Mouse (Mus musculus) frontal cortex, adult 2 months (tissue): ENCODE measurements around the gene Papss2. TPM values are rescaled to one million over a fixed set of nuclear protein-coding genes. Genes with fewer than 3 reads are reported as not detected.

Experiments used
- DNase-seq, 2 experiments: peaks; one replicate each; pipeline ENCODE4 v3.0.0; 2022; ENCODE audit warnings: low spot score in 1 of 2; ENCODE audit errors: extremely low spot score in 1 of 2
- polyA plus RNA-seq: library from polyadenylated mRNA; depleted of rRNA; stranded (reverse); fragments of >200 nt; gene quantifications from 2 replicates; pipeline ENCODE4 v1.2.3, GENCODE M21; 2012

The Papss2 gene
- polyA plus RNA-seq, 1 experiment = 9.6 TPM

DNA sequence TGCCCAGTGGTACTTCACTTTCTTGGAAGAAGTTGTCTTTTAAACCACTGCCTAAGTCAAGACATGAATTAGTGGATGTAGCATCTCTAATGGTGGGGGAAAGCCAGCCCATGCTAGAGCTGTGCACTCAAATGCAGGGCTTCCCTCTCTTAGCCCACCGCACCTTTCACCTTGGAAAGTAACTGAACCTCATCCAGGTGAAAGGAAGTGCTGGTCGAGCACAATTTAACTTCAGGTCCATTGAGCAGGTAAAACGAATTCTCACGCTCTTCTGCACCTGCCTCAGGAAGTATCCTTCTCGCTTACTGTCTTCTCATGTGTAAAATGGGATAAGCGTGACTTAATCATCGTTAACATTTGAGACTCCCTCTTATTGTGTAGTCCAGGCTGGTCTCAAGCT lies 3.4 kb downstream of the Papss2 start:
- no peak for DNase-seq

DNA sequence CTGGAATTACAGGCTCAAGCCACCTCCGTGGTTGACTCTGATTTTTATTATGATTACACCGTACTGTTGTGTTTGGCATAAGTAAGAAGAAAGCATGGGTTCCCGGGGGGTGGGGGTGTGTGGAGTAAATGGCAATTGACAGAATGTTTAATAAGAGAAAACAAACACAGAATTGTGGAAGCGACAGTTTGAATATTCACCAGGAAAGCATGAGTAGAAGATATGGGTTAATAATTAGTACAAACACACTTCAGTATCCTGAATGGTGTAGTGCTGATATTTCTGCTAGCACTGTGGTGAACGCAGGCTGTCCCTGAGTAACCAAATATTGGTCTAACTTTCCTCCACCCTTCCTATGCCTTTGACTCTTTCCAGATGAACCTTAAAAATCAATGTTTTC lies 3.8 kb downstream of the Papss2 start:
- no peak for DNase-seq

DNA sequence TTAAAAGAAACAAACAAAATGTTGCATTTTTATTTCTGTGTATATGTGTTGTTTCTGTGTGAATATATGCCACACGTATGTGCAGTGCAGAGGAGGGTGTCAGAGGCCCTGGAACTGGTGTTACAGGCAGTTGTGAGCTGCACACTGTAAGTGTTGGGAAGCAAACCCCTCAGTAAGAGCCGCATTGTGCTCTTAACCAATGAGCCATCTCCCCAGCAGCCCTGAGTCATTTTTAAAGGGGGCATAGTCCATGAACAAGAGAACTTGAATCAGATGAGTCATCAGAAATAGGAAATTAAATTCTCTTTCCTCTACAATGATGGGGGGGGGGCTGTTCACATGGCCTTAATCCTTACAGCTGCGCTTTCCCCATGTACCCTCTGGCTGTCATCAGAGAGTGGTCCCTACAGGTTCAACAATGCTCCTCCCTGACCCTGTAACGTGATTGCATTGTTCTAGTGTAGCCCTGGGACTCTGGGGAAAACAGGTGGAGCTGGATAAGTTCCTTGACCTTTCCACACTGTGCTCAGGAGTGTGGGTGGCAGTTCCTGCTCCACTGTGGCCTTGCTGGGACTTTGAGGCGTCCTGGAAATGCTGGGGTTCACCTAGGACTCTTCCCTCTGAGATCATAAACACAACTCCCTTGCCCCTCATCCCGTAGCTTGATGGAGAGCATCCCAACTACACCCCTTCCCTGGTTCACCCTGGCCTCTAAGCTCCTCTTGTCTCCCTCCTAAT lies 5.6 kb downstream of the Papss2 start:
- DNase-seq = no peak

DNA sequence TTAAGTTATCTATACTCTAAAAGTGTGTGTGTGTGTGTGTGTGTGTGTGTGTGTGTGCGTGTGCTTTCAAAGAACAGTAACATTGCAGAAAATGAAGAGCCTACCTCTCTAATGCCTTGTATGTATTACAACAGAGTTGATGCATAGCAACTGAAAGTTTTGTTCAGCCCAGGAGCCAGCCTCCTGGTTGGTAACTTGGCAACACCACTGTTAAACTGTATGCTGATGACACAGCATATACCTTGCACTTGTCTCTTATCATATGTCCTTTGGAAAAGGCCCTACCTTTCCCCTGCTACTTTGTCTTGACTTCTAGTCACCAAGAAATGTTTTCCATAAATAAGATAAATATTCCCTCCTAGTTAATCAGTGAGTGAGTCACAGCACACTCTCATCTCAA lies 7.9 kb downstream of the Papss2 start:
- no peak for DNase-seq

DNA sequence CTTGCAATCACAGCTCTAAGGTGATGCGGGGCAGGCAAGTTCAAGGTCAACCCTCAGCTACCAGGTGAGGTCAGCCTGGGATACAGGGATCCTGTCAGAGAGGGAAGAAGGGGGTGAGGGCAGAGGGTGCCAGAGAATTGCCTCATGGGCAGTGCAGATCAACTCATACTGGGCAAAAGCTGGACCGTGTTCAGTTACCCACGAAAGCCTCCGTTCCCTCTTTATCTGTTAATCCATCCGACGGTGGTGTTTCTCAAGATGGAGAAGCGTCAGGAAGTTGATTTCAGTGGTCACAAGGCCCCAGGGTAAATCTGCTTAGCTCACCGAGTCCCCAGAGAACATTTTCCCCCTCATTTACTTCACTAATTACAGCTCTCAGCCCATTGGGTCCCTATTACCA lies 8.5 kb downstream of the Papss2 start:
- DNase-seq = no peak

DNA sequence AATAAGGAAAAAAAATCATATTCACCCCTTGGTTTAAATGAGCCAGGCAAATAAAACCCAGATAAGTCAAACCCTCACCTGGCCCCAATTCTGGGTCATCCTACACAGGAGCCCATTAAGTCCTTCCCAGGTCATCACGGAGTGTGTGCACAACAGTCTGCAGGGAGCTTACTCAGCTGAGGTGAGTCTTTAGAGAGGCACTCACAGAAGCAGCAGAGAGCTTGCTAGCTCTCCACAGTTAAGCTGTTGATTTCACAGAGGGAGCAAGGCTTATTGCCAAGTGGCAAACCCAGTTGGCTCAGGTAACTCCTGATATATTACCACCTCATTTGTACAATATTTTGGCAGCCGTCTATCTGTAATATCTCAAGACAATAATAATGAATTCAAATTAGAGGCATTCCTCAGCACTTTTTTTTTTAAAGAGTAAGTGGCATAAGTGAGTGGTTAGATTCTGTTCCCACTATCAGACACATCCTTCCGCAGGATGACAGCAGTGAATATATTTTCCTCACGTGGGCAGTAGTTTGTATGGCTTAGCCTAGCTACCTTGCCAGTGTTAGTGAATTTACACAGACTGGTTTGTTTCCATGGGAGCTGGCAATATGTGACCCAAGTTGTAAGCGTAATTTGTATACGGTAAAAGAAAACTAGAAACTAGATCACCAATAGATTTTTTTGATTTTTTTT lies 9.1 kb downstream of the Papss2 start:
- DNase-seq = no peak

DNA sequence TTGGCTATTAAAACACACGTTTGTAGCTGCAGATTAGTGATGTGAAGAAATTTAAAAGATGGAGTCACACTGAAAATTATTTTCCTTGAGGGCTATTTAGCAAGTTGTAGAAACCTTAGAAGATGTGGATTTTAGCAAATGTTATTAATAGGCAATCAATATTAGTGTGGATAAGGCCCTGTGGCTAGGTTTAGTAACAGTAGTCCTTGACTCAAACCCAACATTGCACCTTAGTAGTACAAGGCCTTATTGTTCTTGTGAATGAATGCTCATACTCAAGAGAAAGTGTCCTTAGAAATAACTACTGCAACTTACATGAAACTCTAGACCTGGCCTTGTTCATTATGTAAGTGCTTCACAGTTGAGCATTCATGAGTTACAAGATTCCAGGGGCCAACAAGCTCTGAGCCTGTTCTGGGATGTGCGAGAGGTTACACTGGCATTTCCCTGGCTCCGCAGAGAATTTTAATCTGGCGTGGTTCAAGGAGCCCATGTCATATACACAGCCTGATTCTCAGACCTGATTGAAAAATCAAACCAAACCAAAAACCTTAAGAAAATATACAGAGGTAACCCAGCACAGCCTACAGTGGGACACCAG lies 10.7 kb downstream of the Papss2 start:
- DNase-seq = no peak

DNA sequence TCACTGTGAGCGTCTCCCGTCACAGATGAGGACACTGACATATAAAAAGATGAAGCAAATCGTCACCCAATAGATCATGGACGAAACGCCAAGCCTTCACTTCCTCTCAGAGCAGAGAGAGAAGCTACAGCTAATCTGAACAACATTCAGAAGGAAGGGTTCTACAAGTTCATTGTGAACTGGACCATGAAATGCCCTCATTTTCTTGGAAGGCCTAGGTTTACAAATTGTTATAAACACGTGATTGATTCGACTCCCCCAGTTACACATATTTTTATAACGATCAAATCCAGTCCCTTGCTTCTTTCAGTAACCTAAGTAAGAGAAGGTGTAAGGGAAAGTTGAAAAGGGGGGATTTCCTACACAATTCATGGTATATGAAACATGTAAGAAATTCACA lies 11.4 kb downstream of the Papss2 start:
- no peak for DNase-seq

DNA sequence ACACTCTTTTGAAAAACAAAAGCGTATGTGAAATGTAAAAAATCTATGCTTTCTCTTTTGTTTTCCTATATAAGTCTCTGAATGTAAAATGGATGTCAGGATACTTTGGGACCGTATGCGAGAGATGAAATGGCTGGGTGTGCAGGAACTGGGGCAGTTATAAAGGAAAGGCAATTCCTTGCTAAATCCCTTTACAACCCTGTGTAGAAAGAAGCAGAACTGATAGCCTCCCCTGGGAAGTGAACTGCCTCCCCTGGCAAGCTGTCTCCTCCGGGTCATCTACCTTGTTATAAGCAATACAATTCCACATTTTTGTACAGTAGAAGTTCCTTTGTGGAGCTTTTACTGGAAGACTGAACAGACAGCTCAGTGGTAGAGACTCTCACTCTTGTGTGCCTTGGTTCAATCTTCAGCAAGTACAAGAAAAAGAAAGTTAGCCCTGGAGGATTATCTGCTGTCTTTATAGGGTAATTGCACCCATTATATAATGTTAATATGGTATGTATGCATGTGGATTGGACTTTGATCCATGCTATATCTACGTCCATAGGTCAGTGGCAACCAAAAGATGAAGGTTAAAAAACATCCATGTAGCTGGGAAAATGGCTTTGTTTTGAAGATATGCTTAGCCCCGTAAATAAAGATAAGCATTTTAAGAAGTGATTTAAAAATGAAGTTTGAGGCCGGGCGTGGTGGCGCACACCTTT lies 15.9 kb downstream of the Papss2 start:
- DNase-seq = no peak

DNA sequence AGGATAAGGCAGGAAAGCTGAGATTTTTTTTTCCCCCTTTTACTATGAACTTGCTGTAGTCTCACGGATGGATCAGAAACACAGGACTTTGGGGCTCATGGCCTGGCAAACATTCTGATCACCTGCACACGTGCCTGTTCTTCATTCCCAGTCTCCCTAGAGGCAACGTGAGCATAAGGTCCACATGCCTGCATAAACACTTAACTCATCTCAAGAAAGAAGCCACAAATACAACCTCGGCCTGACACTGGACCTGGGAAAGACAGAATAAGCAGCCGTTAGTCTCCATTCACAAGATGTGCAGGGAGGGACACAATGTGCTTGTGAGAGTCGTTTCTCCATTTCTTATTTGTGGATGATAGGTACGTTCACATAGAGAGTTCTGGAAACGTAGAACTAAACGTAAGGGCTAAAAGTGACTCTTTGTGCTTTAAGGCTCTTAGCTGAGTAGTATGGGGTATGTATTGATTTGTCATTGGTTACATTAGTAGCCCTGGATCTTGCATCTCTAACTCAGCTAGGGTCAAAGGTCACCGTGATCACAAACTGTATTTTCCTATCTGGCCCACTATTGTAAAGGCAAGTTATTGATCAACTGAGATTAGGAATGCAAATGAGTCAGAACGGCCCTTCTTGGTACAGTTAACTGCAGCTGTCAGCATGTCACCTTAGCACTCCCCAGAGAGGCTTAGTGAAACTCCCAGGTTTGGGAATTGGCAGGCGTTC lies 18.6 kb downstream of the Papss2 start:
- DNase-seq = no peak

DNA sequence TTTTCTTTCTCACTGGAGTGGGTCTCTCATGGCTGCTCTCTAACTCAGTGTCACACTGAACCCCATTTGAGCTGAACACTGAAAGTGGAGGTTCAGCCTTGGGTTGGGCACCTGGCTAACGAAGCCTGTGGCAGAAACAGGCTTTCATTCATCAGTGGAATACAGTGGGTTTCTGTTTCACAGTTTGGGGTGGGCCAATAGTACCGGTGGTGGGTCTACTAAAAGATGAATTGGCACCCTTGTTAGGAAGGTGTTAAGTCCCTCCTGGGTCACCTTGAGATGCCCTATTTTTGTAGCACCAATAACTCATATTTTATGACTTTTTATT lies 19.1 kb downstream of the Papss2 start:
- no peak for DNase-seq

DNA sequence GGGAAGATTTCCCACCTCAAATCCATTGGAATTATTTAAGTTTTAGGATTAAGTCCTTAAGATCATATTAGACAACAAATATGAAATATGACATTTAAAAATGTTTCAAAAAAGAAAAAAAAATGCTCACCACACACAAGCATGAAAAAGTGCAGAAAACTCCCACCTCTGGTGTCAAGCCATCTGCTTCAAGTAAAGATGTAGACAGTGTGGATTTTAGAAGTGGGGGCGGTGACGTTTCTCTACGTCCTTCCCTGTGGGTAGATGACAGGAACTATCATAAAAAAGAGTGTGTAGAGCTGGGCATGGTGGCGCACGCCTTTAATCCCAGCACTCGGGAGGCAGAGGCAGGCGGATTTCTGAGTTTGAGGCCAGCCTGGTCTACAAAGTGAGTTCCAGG lies 21.1 kb downstream of the Papss2 start:
- peak in 1 of 2 experiments; percentile 50 for DNase-seq

DNA sequence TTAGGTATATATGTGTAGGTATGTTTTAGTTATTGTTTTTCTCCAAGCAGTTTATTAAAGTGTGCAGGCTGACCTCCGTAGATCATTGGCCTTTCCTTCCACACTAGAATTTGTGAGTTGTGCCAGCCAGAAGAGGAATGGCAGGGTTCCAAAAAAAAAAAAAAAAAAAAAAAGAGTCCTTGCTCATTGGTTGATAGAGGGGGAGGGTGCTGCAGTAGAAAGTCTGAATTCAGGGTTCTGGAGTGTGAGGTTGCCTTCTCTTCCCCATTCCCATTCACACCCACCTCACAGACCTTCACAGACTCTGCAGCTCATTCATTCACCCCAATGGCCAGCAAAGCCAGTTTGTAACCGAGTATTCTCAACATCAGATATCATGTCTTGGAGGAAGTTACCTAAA lies 24.1 kb downstream of the Papss2 start:
- DNase-seq = no peak

DNA sequence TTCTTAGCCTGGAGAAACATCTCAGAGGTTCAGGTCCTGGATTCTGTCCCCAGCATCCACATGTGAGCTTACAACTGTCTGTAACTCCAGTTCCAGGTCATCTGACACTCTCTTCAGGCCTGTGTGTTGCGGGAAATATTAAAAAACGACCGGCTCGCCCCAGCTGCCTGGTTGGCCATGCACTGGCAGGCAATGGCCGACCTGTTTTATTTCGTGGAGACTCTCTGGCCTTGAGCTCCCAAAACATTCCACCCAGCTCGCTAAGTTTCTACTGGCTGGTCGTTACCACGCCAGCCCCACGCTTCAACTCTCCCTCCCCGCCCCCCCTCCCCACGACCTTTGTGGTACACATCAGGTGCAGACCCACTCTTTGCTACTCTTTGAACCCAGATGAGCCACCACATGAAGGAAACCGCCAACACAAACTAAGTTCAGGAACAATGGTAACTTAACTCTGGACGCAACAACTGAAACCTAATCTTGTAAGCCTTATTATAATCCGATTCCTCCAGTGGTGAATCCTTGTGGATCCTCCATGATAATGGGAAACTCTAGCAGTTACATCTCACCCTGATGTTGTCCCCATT lies 25.4 kb downstream of the Papss2 start:
- DNase-seq = no peak

DNA sequence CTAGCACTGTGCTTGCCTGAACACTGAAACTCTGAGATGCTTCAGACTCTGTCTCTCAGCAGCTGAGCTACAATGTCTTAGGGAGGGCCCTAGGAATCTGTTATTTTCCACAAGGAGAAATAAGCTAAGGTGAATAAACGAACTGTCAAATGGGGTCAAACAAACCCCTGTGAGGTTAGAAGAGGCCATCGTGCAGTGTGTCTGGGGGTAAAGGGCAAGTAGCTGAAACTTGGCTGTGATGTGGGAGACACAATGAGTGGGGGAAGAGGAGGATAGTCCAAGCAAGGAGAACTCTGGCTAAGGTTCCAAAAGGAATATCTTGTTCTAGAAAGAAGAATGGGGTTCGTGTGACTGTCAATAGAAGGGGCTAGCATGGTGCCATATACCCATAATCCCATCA lies 26.6 kb downstream of the Papss2 start:
- no peak for DNase-seq

DNA sequence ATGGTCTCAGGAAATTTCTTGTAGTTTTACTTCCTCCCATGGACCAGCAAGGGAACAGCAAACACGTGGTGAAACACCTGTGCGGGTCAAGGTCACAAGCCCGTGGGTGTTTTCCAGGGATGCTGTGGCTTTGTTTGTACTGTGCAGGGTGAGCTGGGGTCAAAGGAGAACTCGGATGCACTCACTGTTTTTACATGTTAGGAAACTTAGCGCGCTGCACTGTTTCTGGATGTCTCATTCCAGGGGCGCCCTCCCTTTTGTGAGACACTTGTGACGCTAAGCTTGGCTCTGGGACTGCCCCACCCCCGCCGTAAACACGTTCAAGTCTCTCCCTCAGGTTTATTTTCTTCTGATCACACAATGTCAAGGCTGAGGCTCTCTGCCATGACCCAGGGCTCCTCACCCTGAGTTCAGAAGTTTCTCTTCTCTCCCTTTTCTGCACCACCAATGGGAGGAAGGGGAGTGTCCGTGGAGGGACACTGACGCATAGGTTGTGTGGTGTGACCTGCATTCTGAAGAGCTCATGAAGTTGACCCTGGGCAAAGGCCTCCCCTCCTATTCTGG lies 31.3 kb downstream of the Papss2 start:
- DNase-seq = no peak

DNA sequence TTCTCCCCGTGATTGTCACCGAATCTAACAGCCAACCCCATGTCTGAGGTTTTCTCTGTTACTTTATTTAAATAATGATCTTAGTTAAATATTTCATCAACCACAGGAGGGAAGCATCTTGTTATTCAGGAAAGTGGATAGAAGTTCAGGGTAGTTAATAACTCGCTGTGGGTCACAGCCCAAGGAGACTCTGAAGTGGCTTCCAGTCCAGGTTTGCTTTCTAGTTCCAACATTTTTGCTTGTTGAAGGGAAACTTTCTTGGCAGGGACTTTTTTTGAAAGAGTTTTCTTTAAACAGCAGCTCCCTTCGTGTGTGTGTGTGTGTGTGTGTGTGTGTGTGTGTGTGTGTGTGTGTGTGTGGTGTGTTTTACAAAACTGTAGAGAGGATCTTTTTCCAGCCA lies 32.0 kb downstream of the Papss2 start:
- DNase-seq = no peak

DNA sequence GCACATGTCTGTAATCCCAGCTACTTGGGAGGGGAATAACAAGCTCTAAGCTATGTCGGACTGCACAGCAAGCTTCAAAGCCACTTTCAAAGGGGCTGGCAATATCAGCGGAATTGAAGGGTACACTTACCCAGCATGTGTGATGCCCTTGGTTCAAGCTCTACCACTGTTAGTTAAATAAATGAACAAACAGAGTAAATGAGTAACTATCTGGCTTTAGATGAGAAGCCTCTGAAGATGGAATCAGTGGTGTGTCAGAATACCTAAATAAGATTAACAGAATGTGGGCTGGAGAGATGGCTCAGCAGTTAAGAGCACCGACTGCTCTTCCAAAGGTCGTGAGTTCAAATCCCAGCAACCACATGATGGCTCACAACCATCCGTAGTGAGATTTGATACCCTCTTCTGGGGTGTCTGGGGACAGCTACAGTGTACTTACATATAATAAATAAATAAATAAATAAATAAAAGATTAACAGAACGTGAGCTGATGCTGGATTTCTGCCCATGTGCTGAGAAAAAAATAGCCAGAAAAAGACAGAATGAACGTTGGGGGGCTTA lies 33.1 kb downstream of the Papss2 start:
- DNase-seq = no peak

DNA sequence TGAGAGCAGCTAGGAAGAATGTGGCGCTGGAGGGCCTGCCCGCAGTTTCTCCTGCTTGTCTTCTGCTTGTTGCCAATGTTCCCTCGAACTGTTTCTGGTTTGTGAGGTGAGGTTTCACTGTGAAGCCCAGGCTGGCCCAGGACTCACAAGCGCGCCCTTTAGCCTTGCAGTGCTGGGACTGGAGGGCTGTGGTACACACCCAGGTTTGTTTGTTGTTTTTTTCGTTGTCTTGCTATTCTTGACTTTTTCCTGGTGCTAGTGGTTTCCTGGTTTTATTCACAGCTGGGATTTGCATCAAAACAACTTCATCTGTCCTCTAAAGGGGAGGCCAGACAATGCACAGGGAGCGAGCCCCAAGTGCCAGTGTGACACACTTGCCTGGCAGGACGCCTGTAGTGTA lies 39.3 kb downstream of the Papss2 start:
- no peak for DNase-seq
